Comparison of ENCODE assay signal across 16 mouse cellular contexts in the genomic region with DNA sequence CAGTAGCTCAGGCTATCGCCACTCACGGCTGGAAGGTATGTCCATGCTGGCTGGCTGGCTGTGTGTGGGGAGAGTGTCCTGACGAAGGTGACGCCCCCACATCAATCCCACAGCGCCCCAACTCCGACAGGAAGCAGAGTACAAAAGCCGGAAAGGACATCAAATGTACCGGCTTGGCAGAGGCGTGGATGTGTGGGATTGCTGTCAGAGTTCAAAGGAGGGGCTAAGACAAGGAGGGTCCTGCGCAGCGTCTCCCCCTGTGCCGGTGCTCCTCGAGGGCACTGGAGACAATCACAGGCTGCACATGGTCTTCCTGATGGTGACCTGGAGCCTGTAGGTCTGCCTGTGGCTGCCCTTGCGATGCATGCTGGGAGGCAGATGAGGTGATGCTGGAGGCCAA.
DNase-seq lines count a peak whose midpoint lies in the region; ATAC-seq and TF ChIP-seq lines count a peak whose summit lies in the region.
"Had no signal": no experiment of that assay in that cellular context is flagged by ENCODE, and none has a peak within 500 bp of the region (broad histone marks: within the 10 kb centered on the region; RNA-seq: fewer than 3 reads in every experiment).

No protein-coding gene starts in this region.

- WGBS in heart, embryonic 11.5 days (ENCODE audit: insufficient replicate concordance) = 44% methylated on average over 14 of the region's 14 CpGs
- WGBS in kidney, adult 2 months = 48% methylated on average over 14 of the region's 14 CpGs
- WGBS in kidney, embryonic 16.5 days = 41% methylated on average over 14 of the region's 14 CpGs
- WGBS in hindbrain, embryonic 16.5 days = 79% methylated on average over 14 of the region's 14 CpGs
- 87% methylated on average over 14 of the region's 14 CpGs for WGBS in midbrain, embryonic 11.5 days

- no peak overlapping the region for H3K9ac ChIP-seq in heart, embryonic 11.5 days (ENCODE audit: low read depth, low read length)
- H3K9ac ChIP-seq in kidney, embryonic 16.5 days (replicated peaks; ENCODE audit: low read length) = no peak overlapping the region
- H3K9ac ChIP-seq in hindbrain, embryonic 16.5 days (ENCODE audit: low read depth, low read length) = no peak overlapping the region
- no peak overlapping the region for H3K9ac ChIP-seq in midbrain, embryonic 11.5 days (ENCODE audit: low read length)
- H3K9ac ChIP-seq: liver, embryonic 12.5 days had no signal

- TF ChIP-seq CTCF in kidney, adult 2 months (conservative IDR thresholded peaks at IDR 0.05; ENCODE audit: insufficient read depth, insufficient read length, low read depth, low read length) = no peak

- H3K27me3 ChIP-seq in heart, embryonic 11.5 days (ENCODE audit: control insufficient read depth, insufficient read depth, low read length) = peaks cover 80% of the 10 kb centered on the region
- H3K27me3 ChIP-seq in kidney, adult 2 months (replicated peaks; ENCODE audit: control insufficient read depth, insufficient read depth, low read length) = no peaks in the 10 kb centered on the region
- peaks cover 30% of the 10 kb centered on the region for H3K27me3 ChIP-seq in kidney, embryonic 16.5 days (ENCODE audit: insufficient read depth, low read length)
- H3K27me3 ChIP-seq in hindbrain, embryonic 16.5 days (replicated peaks; ENCODE audit: control insufficient read depth, insufficient read depth, low read length) = no peaks in the 10 kb centered on the region
- H3K27me3 ChIP-seq in midbrain, embryonic 11.5 days (ENCODE audit: control insufficient read depth, insufficient read depth, low read length) = no peaks in the 10 kb centered on the region

- no peaks in the 10 kb centered on the region for H3K9me3 ChIP-seq in heart, embryonic 11.5 days (replicated peaks; ENCODE audit: control insufficient read depth, low read length)
- H3K9me3 ChIP-seq in kidney, embryonic 16.5 days (ENCODE audit: low read length) = no peaks in the 10 kb centered on the region
- no peaks in the 10 kb centered on the region for H3K9me3 ChIP-seq in hindbrain, embryonic 16.5 days (ENCODE audit: control insufficient read depth, low read length)
- H3K9me3 ChIP-seq in midbrain, embryonic 11.5 days (ENCODE audit: control insufficient read depth, low read length) = no peaks in the 10 kb centered on the region
- H3K9me3 ChIP-seq: hindbrain, embryonic 10.5 days; liver, embryonic 12.5 days had no signal

- peaks cover 8% of the 10 kb centered on the region; the same call in 1 of the 2 replicates for H3K4me1 ChIP-seq in heart, embryonic 11.5 days (ENCODE audit: control insufficient read depth, insufficient read depth, low read length)
- H3K4me1 ChIP-seq in kidney, adult 2 months (ENCODE audit: control insufficient read depth, insufficient read depth, low read length) = no peaks in the 10 kb centered on the region
- peaks cover 22% of the 10 kb centered on the region for H3K4me1 ChIP-seq in kidney, embryonic 16.5 days (ENCODE audit: insufficient read depth, low read length)
- H3K4me1 ChIP-seq in hindbrain, embryonic 16.5 days (ENCODE audit: control insufficient read depth, insufficient read depth, low read depth, low read length) = no peaks in the 10 kb centered on the region; the same call in 1 of the 2 replicates
- H3K4me1 ChIP-seq in midbrain, embryonic 11.5 days (ENCODE audit: control insufficient read depth, insufficient read depth, low read length) = no peaks in the 10 kb centered on the region
- H3K4me1 ChIP-seq: liver, embryonic 12.5 days had no signal

- peak; percentile 95 for DNase-seq in heart, adult 11 months
- peak; percentile 33 for DNase-seq in kidney, adult 2 months
- DNase-seq in kidney, postnatal 4 days = peak; percentile 18 to 45
- peak; percentile 57 for DNase-seq in lung, postnatal 36 days
- no peak for DNase-seq in midbrain, embryonic 11.5 days (ENCODE audit: low spot score, missing footprints)
- DNase-seq: adrenal gland, postnatal 25 days; cerebellum, adult 8-10 months had no signal

- no peak overlapping the region for H3K4me3 ChIP-seq in heart, embryonic 11.5 days (ENCODE audit: low read depth, low read length)
- no peak overlapping the region for H3K4me3 ChIP-seq in kidney, adult 2 months (ENCODE audit: insufficient read depth, low read depth, low read length)
- no peak overlapping the region for H3K4me3 ChIP-seq in kidney, embryonic 16.5 days (ENCODE audit: low read length)
- H3K4me3 ChIP-seq in hindbrain, embryonic 16.5 days (ENCODE audit: low read length) = no peak overlapping the region
- no peak overlapping the region for H3K4me3 ChIP-seq in midbrain, embryonic 11.5 days (ENCODE audit: low read depth, low read length)
- H3K4me3 ChIP-seq: erythroblast, embryonic 14.5 days; hindbrain, embryonic 10.5 days; liver, embryonic 12.5 days had no signal

- no peak for ATAC-seq in heart, embryonic 11.5 days (replicated peaks; ENCODE audit: insufficient number of reproducible peaks, low FRiP score, low TSS enrichment)
- no peak for ATAC-seq in kidney, embryonic 16.5 days (ENCODE audit: low FRiP score, low TSS enrichment)
- no peak for ATAC-seq in hindbrain, embryonic 16.5 days
- ATAC-seq in midbrain, embryonic 11.5 days (ENCODE audit: low FRiP score) = no peak
- ATAC-seq: forebrain, embryonic 14.5 days; inflammation-experienced regulatory T-cells, adult 6 months; liver, embryonic 12.5 days; midbrain, embryonic 16.5 days had no signal

- no peak for TF ChIP-seq POLR2A in kidney, adult 2 months (IDR thresholded peaks at IDR 0.05; ENCODE audit: low read depth, low read length)

- no peaks in the 10 kb centered on the region for H3K36me3 ChIP-seq in heart, embryonic 11.5 days (ENCODE audit: control insufficient read depth, insufficient read depth, low read length)
- H3K36me3 ChIP-seq in kidney, adult 2 months (ENCODE audit: control insufficient read depth, insufficient read depth, low read length) = no peaks in the 10 kb centered on the region
- no peaks in the 10 kb centered on the region for H3K36me3 ChIP-seq in kidney, embryonic 16.5 days (ENCODE audit: insufficient read depth, low read length)
- no peaks in the 10 kb centered on the region for H3K36me3 ChIP-seq in hindbrain, embryonic 16.5 days (ENCODE audit: control insufficient read depth, insufficient read depth, low read length)
- H3K36me3 ChIP-seq in midbrain, embryonic 11.5 days (ENCODE audit: control insufficient read depth, insufficient read depth, low read length) = no peaks in the 10 kb centered on the region
- H3K36me3 ChIP-seq: hindbrain, embryonic 10.5 days; liver, embryonic 12.5 days had no signal

- H3K27ac ChIP-seq in heart, embryonic 11.5 days (ENCODE audit: low read depth, low read length) = no peak overlapping the region
- no peak overlapping the region for H3K27ac ChIP-seq in kidney, adult 2 months (ENCODE audit: insufficient read depth, low read depth, low read length)
- no peak overlapping the region for H3K27ac ChIP-seq in kidney, embryonic 16.5 days (ENCODE audit: low read length)
- no peak overlapping the region for H3K27ac ChIP-seq in hindbrain, embryonic 16.5 days (ENCODE audit: low read depth, low read length)
- no peak overlapping the region for H3K27ac ChIP-seq in midbrain, embryonic 11.5 days (ENCODE audit: low read depth, low read length)
- H3K27ac ChIP-seq: hindbrain, embryonic 10.5 days; liver, embryonic 12.5 days had no signal

- no peak overlapping the region for H3K4me2 ChIP-seq in heart, embryonic 11.5 days
- no peak overlapping the region for H3K4me2 ChIP-seq in kidney, embryonic 16.5 days (replicated peaks; ENCODE audit: low read depth, low read length)
- no peak overlapping the region for H3K4me2 ChIP-seq in hindbrain, embryonic 16.5 days (ENCODE audit: low read length)
- no peak overlapping the region for H3K4me2 ChIP-seq in midbrain, embryonic 11.5 days
- H3K4me2 ChIP-seq: liver, embryonic 12.5 days had no signal
